Comparison of ENCODE assay signal across 8 mouse cellular contexts in genomic region chr2:167851216-167851896, GRCm38 (mm10).
DNase-seq lines count a peak whose midpoint lies in the region; ATAC-seq and TF ChIP-seq lines count a peak whose summit lies in the region.

No protein-coding gene starts in this region.

- no peak for TF ChIP-seq CTCF in intestine, postnatal 0 days (IDR thresholded peaks at IDR 0.05; ENCODE audit: low read depth)
- no peak for TF ChIP-seq CTCF in cerebellum, adult 2 months (IDR thresholded peaks at IDR 0.05; ENCODE audit: borderline replicate concordance, insufficient read depth, low read depth, low read length)

- H3K4me2 ChIP-seq in intestine, embryonic 16.5 days (ENCODE audit: low read depth, low read length), result no peak overlapping the region
- no peak overlapping the region for H3K4me2 ChIP-seq in intestine, postnatal 0 days (replicated peaks; ENCODE audit: low read depth)
- H3K4me2 ChIP-seq in myocyte (ENCODE audit: low read depth), result peak overlapping the region; percentile 52

- no peak overlapping the region for H3ac ChIP-seq in myocyte (ENCODE audit: control insufficient read depth, insufficient read length)

- WGBS in intestine, embryonic 16.5 days, result 45% methylated on average over 11 of the region's 11 CpGs
- 44% methylated on average over 11 of the region's 11 CpGs for WGBS in intestine, postnatal 0 days
- WGBS in cerebellum, adult 2 months, result 82% methylated on average over 11 of the region's 11 CpGs

- no peak for ATAC-seq in intestine, embryonic 16.5 days
- ATAC-seq in intestine, postnatal 0 days, result no peak

- H3K27me3 ChIP-seq in intestine, embryonic 16.5 days (replicated peaks; ENCODE audit: control insufficient read depth, insufficient read depth, low read length), result no peaks in the 10 kb centered on the region
- H3K27me3 ChIP-seq in intestine, postnatal 0 days (replicated peaks; ENCODE audit: control insufficient read depth, insufficient read depth, low read length), result no peaks in the 10 kb centered on the region
- no peaks in the 10 kb centered on the region for H3K27me3 ChIP-seq in myocyte (ENCODE audit: control insufficient read depth, insufficient read depth, insufficient read length)
- H3K27me3 ChIP-seq in cerebellum, adult 2 months (ENCODE audit: control insufficient read depth, insufficient read depth, low read length), result no peaks in the 10 kb centered on the region

- no peak for TF ChIP-seq POLR2A in myocyte (IDR thresholded peaks at IDR 0.05; ENCODE audit: insufficient read length, low read depth)
- no peak for TF ChIP-seq POLR2A in cerebellum, adult 2 months (IDR thresholded peaks at IDR 0.05; ENCODE audit: borderline replicate concordance, insufficient read depth, low read length)

- no peak overlapping the region for H3K4me3 ChIP-seq in intestine, embryonic 16.5 days (ENCODE audit: low read length)
- H3K4me3 ChIP-seq in intestine, postnatal 0 days (ENCODE audit: low read depth, low read length), result no peak overlapping the region
- H3K4me3 ChIP-seq in myocyte, result no peak overlapping the region
- no peak overlapping the region for H3K4me3 ChIP-seq in cerebellum, adult 2 months (replicated peaks; ENCODE audit: insufficient read depth, low read depth, low read length)

- no peak overlapping the region for H3K27ac ChIP-seq in intestine, embryonic 16.5 days (ENCODE audit: low read length)
- no peak overlapping the region for H3K27ac ChIP-seq in intestine, postnatal 0 days (ENCODE audit: low read depth, low read length)
- H3K27ac ChIP-seq in cerebellum, adult 2 months (ENCODE audit: insufficient read depth, low read length), result no peak overlapping the region

- H3K36me3 ChIP-seq in intestine, embryonic 16.5 days (ENCODE audit: control insufficient read depth, insufficient read depth, low read length), result no peaks in the 10 kb centered on the region
- no peaks in the 10 kb centered on the region for H3K36me3 ChIP-seq in intestine, postnatal 0 days (ENCODE audit: control insufficient read depth, insufficient read depth)
- no peaks in the 10 kb centered on the region for H3K36me3 ChIP-seq in myocyte (ENCODE audit: control insufficient read depth, insufficient read depth)

- H3K79me2 ChIP-seq in myocyte (ENCODE audit: control insufficient read depth, insufficient read depth), result no peaks in the 10 kb centered on the region

- H3K9me3 ChIP-seq in intestine, embryonic 16.5 days (ENCODE audit: control insufficient read depth, low read length), result no peaks in the 10 kb centered on the region
- H3K9me3 ChIP-seq in intestine, postnatal 0 days (ENCODE audit: control insufficient read depth), result no peaks in the 10 kb centered on the region

- H3K4me1 ChIP-seq in intestine, embryonic 16.5 days (ENCODE audit: control insufficient read depth, insufficient read depth, low read length), result peaks cover 20% of the 10 kb centered on the region
- 0 out of 2 replicates have a peak, but pooled peaks cover 8% of the 10 kb centered on the region for H3K4me1 ChIP-seq in intestine, postnatal 0 days (replicated peaks; ENCODE audit: control insufficient read depth, insufficient read depth, low read length)
- no peaks in the 10 kb centered on the region; the same call in 1 of the 2 replicates for H3K4me1 ChIP-seq in cerebellum, adult 2 months (ENCODE audit: control insufficient read depth, insufficient read depth, low read length)

- peak overlapping the region; percentile 41; the same call in 1 of the 2 replicates for H3K9ac ChIP-seq in intestine, embryonic 16.5 days (ENCODE audit: low read depth, low read length)
- H3K9ac ChIP-seq in intestine, postnatal 0 days (ENCODE audit: low read depth, low read length), result no peak overlapping the region

- peak; percentile 80 to 86 for DNase-seq in heart, adult 9 months (ENCODE audit: low spot score in 2 of 2)
- DNase-seq in kidney, postnatal 14 days, result peak; percentile 87
- DNase-seq in cerebellum, adult 2 months, result no peak
- no peak for DNase-seq in frontal cortex, postnatal 10 days (ENCODE audit: low spot score in 2 of 2)
- no peak for DNase-seq in retina, postnatal 1 day

TF ChIP-seq in myocyte, 11 proteins besides CTCF, POLR2A, EP300 and RAD21:
- peak in 1 of 3 experiments; percentile 4 for TF ChIP-seq MYOD1 (IDR thresholded peaks at IDR 0.05; ENCODE audit: control insufficient read depth in 1 of 3, insufficient read length in 2 of 3, low read depth in 2 of 3)
- no peak for TF ChIP-seq MAX (IDR thresholded peaks at IDR 0.05; ENCODE audit: low read depth)
- no peak for TF ChIP-seq TCF3 (IDR thresholded peaks at IDR 0.05; ENCODE audit: insufficient read length, low read depth)
- no peak for TF ChIP-seq E2F4 (IDR thresholded peaks at IDR 0.05; ENCODE audit: insufficient read depth)
- TF ChIP-seq MYOG (IDR thresholded peaks at IDR 0.05; ENCODE audit: control insufficient read depth in 1 of 3, insufficient read depth in 1 of 3, insufficient read length in 2 of 3, low read depth in 2 of 3), result peak in 1 of 3 experiments; percentile 23
- TF ChIP-seq CEBPB (IDR thresholded peaks at IDR 0.05; ENCODE audit: insufficient read depth, poor library complexity, severe bottlenecking), result peak; percentile 88
TF ChIP-seq in myocyte: peak in this region for 3.

Comparison
In these comparisons a context has a peak if more than half of its experiments do, and no peak if none do; other contexts are left out.
1. DNase-seq: peak in heart, adult 9 months (2 of 2) and kidney, postnatal 14 days (single experiment); none in cerebellum, adult 2 months (0 of 2), frontal cortex, postnatal 10 days (0 of 2) and retina, postnatal 1 day (single experiment).